Mouse (Mus musculus): ENCODE measurements around the gene Ptpn7. TPM values are rescaled to one million over a fixed set of nuclear protein-coding genes. Genes with fewer than 3 reads are reported as not detected.

The Ptpn7 gene
- polyA plus RNA-seq (2012; rRNA removed) = 3.6 and 3.9 TPM in 2 replicates
- polyA plus RNA-seq (2014; fragmentation: Nextera tagmentation; extraction: Ambion mirVana) = 3.1 and 4.2 TPM in 2 replicates

GRCm38 (mm10) chr1:135132473-135132872 is at the start of gene Ptpn7:
TSS of gene Ptpn7 (plus strand) at chr1:135132700.
- H3K4me1 ChIP-seq (ENCODE audit: control insufficient read depth, insufficient read depth, low read length) = peaks cover 16% of the 10 kb centered on the region
- H3K9ac ChIP-seq (ENCODE audit: low read depth, low read length, severe bottlenecking) = no peak within 1 kb of the TSS
- ATAC-seq (ENCODE audit: low FRiP score, low read depth) = no peak
- no peak for TF ChIP-seq POLR2A (IDR thresholded peaks at IDR 0.05; ENCODE audit: borderline replicate concordance, extremely low read depth, insufficient read depth, insufficient read length)
- no peak within 1 kb of the TSS for H3K4me2 ChIP-seq (replicated peaks; ENCODE audit: low read depth, low read length, severe bottlenecking)
- H3K27me3 ChIP-seq (ENCODE audit: control insufficient read depth, insufficient read depth, low read length) = no peaks in the 10 kb centered on the region
- H3K27ac ChIP-seq (replicated peaks; ENCODE audit: low read depth, low read length) = no peak within 1 kb of the TSS
- WGBS = 40% methylated on average over 10 of the region's 10 CpGs
- no peak for DNase-seq (ENCODE audit: low spot score)
- no peaks in the 10 kb centered on the region for H3K36me3 ChIP-seq (ENCODE audit: control insufficient read depth, insufficient read depth, low read length)
- H3K4me3 ChIP-seq (replicated peaks; ENCODE audit: low read length) = no peak within 1 kb of the TSS
- H3K9me3 ChIP-seq (ENCODE audit: control insufficient read depth, low read length) = no peaks in the 10 kb centered on the region

- Histone ChIP-seq H3K9me3 (ENCODE audit: control insufficient read depth, low read length) (no peaks in the 10 kb centered on the region), H3K27ac (replicated peaks; ENCODE audit: low read depth, low read length) (no peak overlapping the region), H3K9ac (ENCODE audit: low read depth, low read length, severe bottlenecking) (no peak overlapping the region), H3K4me2 (replicated peaks; ENCODE audit: low read depth, low read length, severe bottlenecking) (no peak overlapping the region), H3K4me1 (ENCODE audit: control insufficient read depth, insufficient read depth, low read length) (no peaks in the 10 kb centered on the region), H3K27me3 (ENCODE audit: control insufficient read depth, insufficient read depth, low read length) (peaks cover 35% of the 10 kb centered on the region), H3K36me3 (ENCODE audit: control insufficient read depth, insufficient read depth, low read length) (no peaks in the 10 kb centered on the region), H3K4me3 (replicated peaks; ENCODE audit: low read length) (no peak overlapping the region)
- DNase-seq (ENCODE audit: low spot score) (no peak), ATAC-seq (ENCODE audit: low FRiP score, low read depth) (no peak)
- no peak for TF ChIP-seq POLR2A (IDR thresholded peaks at IDR 0.05; ENCODE audit: borderline replicate concordance, extremely low read depth, insufficient read depth, insufficient read length)
- WGBS = 54% methylated on average over 9 of the region's 9 CpGs
Observed at GRCm38 (mm10) chr1:135083465-135083864, 49.0 kb upstream of the Ptpn7 start.

GRCm38 (mm10) chr1:135085296-135085871 is 47.1 kb upstream of the Ptpn7 start:
- H3K9ac ChIP-seq (ENCODE audit: low read depth, low read length, severe bottlenecking) = no peak overlapping the region
- H3K4me2 ChIP-seq (replicated peaks; ENCODE audit: low read depth, low read length, severe bottlenecking) = peak overlapping the region; percentile 28
- 0 out of 2 replicates have a peak overlapping the region, but pooled peaks have one; percentile 7 for H3K4me3 ChIP-seq (replicated peaks; ENCODE audit: low read length)
- peaks cover 11% of the 10 kb centered on the region for H3K4me1 ChIP-seq (ENCODE audit: control insufficient read depth, insufficient read depth, low read length)
- no peaks in the 10 kb centered on the region for H3K9me3 ChIP-seq (ENCODE audit: control insufficient read depth, low read length)
- peaks cover 35% of the 10 kb centered on the region for H3K27me3 ChIP-seq (ENCODE audit: control insufficient read depth, insufficient read depth, low read length)
- WGBS = 12% methylated on average over 28 of the region's 28 CpGs
- H3K27ac ChIP-seq (replicated peaks; ENCODE audit: low read depth, low read length) = no peak overlapping the region
- no peaks in the 10 kb centered on the region for H3K36me3 ChIP-seq (ENCODE audit: control insufficient read depth, insufficient read depth, low read length)
- ATAC-seq (ENCODE audit: low FRiP score, low read depth) (no peak), DNase-seq (ENCODE audit: low spot score) (no peak)
- TF ChIP-seq POLR2A (IDR thresholded peaks at IDR 0.05; ENCODE audit: borderline replicate concordance, extremely low read depth, insufficient read depth, insufficient read length) = no peak

- 23% methylated on average over 7 of the region's 7 CpGs for WGBS
- H3K4me2 ChIP-seq (replicated peaks; ENCODE audit: low read depth, low read length, severe bottlenecking) = no peak overlapping the region
- H3K4me3 ChIP-seq (replicated peaks; ENCODE audit: low read length) = no peak overlapping the region
- peaks cover 11% of the 10 kb centered on the region for H3K4me1 ChIP-seq (ENCODE audit: control insufficient read depth, insufficient read depth, low read length)
- peaks cover 35% of the 10 kb centered on the region for H3K27me3 ChIP-seq (ENCODE audit: control insufficient read depth, insufficient read depth, low read length)
- H3K36me3 ChIP-seq (ENCODE audit: control insufficient read depth, insufficient read depth, low read length) = no peaks in the 10 kb centered on the region
- H3K9me3 ChIP-seq (ENCODE audit: control insufficient read depth, low read length) = no peaks in the 10 kb centered on the region
- no peak for TF ChIP-seq POLR2A (IDR thresholded peaks at IDR 0.05; ENCODE audit: borderline replicate concordance, extremely low read depth, insufficient read depth, insufficient read length)
- ATAC-seq (ENCODE audit: low FRiP score, low read depth) (no peak), DNase-seq (ENCODE audit: low spot score) (no peak)
- no peak overlapping the region for H3K27ac ChIP-seq (replicated peaks; ENCODE audit: low read depth, low read length)
- H3K9ac ChIP-seq (ENCODE audit: low read depth, low read length, severe bottlenecking) = no peak overlapping the region
Observed at GRCm38 (mm10) chr1:135086015-135086414, 46.5 kb upstream of the Ptpn7 start.

- 53% methylated on average over 1 of the region's 1 CpGs for WGBS
- Histone ChIP-seq H3K27me3 (ENCODE audit: control insufficient read depth, insufficient read depth, low read length) (peaks cover 35% of the 10 kb centered on the region), H3K27ac (replicated peaks; ENCODE audit: low read depth, low read length) (no peak overlapping the region), H3K9me3 (ENCODE audit: control insufficient read depth, low read length) (no peaks in the 10 kb centered on the region), H3K4me3 (replicated peaks; ENCODE audit: low read length) (no peak overlapping the region), H3K4me1 (ENCODE audit: control insufficient read depth, insufficient read depth, low read length) (peaks cover 11% of the 10 kb centered on the region), H3K9ac (ENCODE audit: low read depth, low read length, severe bottlenecking) (no peak overlapping the region), H3K36me3 (ENCODE audit: control insufficient read depth, insufficient read depth, low read length) (no peaks in the 10 kb centered on the region), H3K4me2 (replicated peaks; ENCODE audit: low read depth, low read length, severe bottlenecking) (no peak overlapping the region)
- DNase-seq (ENCODE audit: low spot score) (no peak), ATAC-seq (ENCODE audit: low FRiP score, low read depth) (no peak)
- no peak for TF ChIP-seq POLR2A (IDR thresholded peaks at IDR 0.05; ENCODE audit: borderline replicate concordance, extremely low read depth, insufficient read depth, insufficient read length)
Observed at GRCm38 (mm10) chr1:135087414-135087813, 45.1 kb upstream of the Ptpn7 start.
